Mouse (Mus musculus) liver, embryonic 16.5 days (tissue): ENCODE results near the gene Dnlz. TPM values are rescaled to one million over a fixed set of nuclear protein-coding genes. Genes with fewer than 3 reads are reported as not detected.

Experiments used
- ATAC-seq: fragments of 200-750 bp; cut with Nextera tagmentation; 2 replicates; pipeline ENCODE4 v1.8.0; 2017; ENCODE audit warnings: low read depth, mild to moderate bottlenecking, moderate number of reproducible peaks, moderate library complexity
- H3K27ac ChIP-seq: fragments of 300-500 bp; sonication (generic); 2 replicates; pipeline ENCODE4 v1.5.1; 2014; ENCODE audit warnings: mild to moderate bottlenecking, low read length
- H3K27me3 ChIP-seq: fragments of 300-500 bp; sonication (generic); 2 replicates; pipeline ENCODE4 v1.6.1; 2014; ENCODE audit warnings: low read depth, low read length, mixed read lengths; ENCODE audit not compliant: control insufficient read depth, insufficient read depth
- H3K36me3 ChIP-seq: fragments of 300-500 bp; sonication (generic); 2 replicates; pipeline ENCODE4 v1.6.1; 2014; ENCODE audit warnings: mild to moderate bottlenecking; ENCODE audit not compliant: control insufficient read depth, insufficient read depth
- H3K4me1 ChIP-seq: fragments of 300-500 bp; sonication (generic); 2 replicates; pipeline ENCODE4 v1.6.1; 2014; ENCODE audit warnings: low read depth, low read length, mixed read lengths; ENCODE audit not compliant: control insufficient read depth
- H3K4me2 ChIP-seq: fragments of 300-500 bp; sonication (generic); 2 replicates; pipeline ENCODE4 v1.6.1; 2014; ENCODE audit warnings: low read depth, low read length, mixed read lengths
- H3K4me3 ChIP-seq: fragments of 300-500 bp; sonication (generic); 2 replicates; pipeline ENCODE4 v1.5.1; 2014; ENCODE audit warnings: low read depth, mild to moderate bottlenecking, low read length
- H3K9ac ChIP-seq: fragments of 300-500 bp; sonication (generic); 2 replicates; pipeline ENCODE4 v1.6.1; 2014; ENCODE audit warnings: low read depth, low read length
- H3K9me3 ChIP-seq: fragments of 300-500 bp; sonication (generic); replicated peaks from 2 replicates; pipeline ENCODE4 v1.6.1; 2016; ENCODE audit warnings: low read length; ENCODE audit not compliant: control insufficient read depth
- whole genome bisulfite sequencing: fragments of 180-500 bp; shearing (Covaris S2); extraction: QIAGEN DNeasy Blood & Tissue Kit; methylation state at CpG from one replicate; pipeline ENCODE4 v1.1.7; 2014; ENCODE audit not compliant: insufficient replicate concordance; 5-methylcytosine and 5-hydroxymethylcytosine counted together
- polyA plus RNA-seq: library from polyadenylated mRNA; unstranded; fragments of >200 nt; fragmentation: Nextera tagmentation; extraction: Ambion mirVana; gene quantifications from 2 replicates; pipeline ENCODE4 v1.2.1, GENCODE M21; 2015

The Dnlz gene
- 7.2 and 8.0 TPM in 2 replicates for polyA plus RNA-seq

GRCm38 (mm10) chr2:26351358-26352290, at the start of gene Dnlz:
Dnlz (minus strand) TSS chr2:26352110.
- peak within 1 kb of the TSS; percentile 59 for H3K27ac ChIP-seq
- H3K9me3 ChIP-seq = no peaks in the 10 kb centered on the region
- H3K4me1 ChIP-seq = peaks cover 16% of the 10 kb centered on the region
- H3K4me3 ChIP-seq = peak within 1 kb of the TSS; percentile 69
- H3K9ac ChIP-seq = peak within 1 kb of the TSS; percentile 87
- WGBS = under 1% methylated on average over 62 of the region's 62 CpGs
- ATAC-seq = peak; percentile 81
- H3K27me3 ChIP-seq = no peaks in the 10 kb centered on the region
- H3K36me3 ChIP-seq = 0 out of 2 replicates have a peak, but pooled peaks cover 3% of the 10 kb centered on the region
- H3K4me2 ChIP-seq = peak within 1 kb of the TSS; percentile 96

GRCm38 (mm10) chr2:26401023-26401422, 49.1 kb upstream of the Dnlz start:
- Histone ChIP-seq H3K36me3 (peaks cover 20% of the 10 kb centered on the region), H3K4me2 (no peak overlapping the region), H3K9ac (no peak overlapping the region), H3K4me3 (no peak overlapping the region), H3K9me3 (no peaks in the 10 kb centered on the region), H3K27ac (no peak overlapping the region), H3K27me3 (no peaks in the 10 kb centered on the region), H3K4me1 (peaks cover 5% of the 10 kb centered on the region)
- no peak for ATAC-seq
- WGBS = 74% methylated on average over 4 of the region's 4 CpGs

GRCm38 (mm10) chr2:26400296-26400695, 48.4 kb upstream of the Dnlz start:
- peaks cover 27% of the 10 kb centered on the region for H3K36me3 ChIP-seq

GRCm38 (mm10) chr2:26399647-26400046, 47.7 kb upstream of the Dnlz start:
- no peaks in the 10 kb centered on the region for H3K27me3 ChIP-seq
- WGBS = 64% methylated on average over 5 of the region's 5 CpGs
- peak; percentile 70 for ATAC-seq
- no peak overlapping the region for H3K4me2 ChIP-seq
- no peaks in the 10 kb centered on the region for H3K9me3 ChIP-seq
- no peak overlapping the region for H3K4me3 ChIP-seq
- peaks cover 5% of the 10 kb centered on the region for H3K4me1 ChIP-seq
- peaks cover 33% of the 10 kb centered on the region for H3K36me3 ChIP-seq
- no peak overlapping the region for H3K9ac ChIP-seq
- no peak overlapping the region for H3K27ac ChIP-seq

More at GRCm38 (mm10) chr2:26400296-26400695, 48.4 kb upstream of the Dnlz start:
- ATAC-seq = no peak
- H3K27me3 ChIP-seq = no peaks in the 10 kb centered on the region
- H3K4me3 ChIP-seq = no peak overlapping the region
- WGBS = 71% methylated on average over 5 of the region's 5 CpGs
- peaks cover 5% of the 10 kb centered on the region for H3K4me1 ChIP-seq
- H3K9me3 ChIP-seq = no peaks in the 10 kb centered on the region
- no peak overlapping the region for H3K4me2 ChIP-seq
- no peak overlapping the region for H3K27ac ChIP-seq
- no peak overlapping the region for H3K9ac ChIP-seq

- no peak for ATAC-seq
- Histone ChIP-seq H3K9me3 (no peaks in the 10 kb centered on the region), H3K27ac (no peak overlapping the region), H3K27me3 (no peaks in the 10 kb centered on the region), H3K4me3 (no peak overlapping the region), H3K4me2 (no peak overlapping the region), H3K4me1 (peaks cover 5% of the 10 kb centered on the region), H3K36me3 (peaks cover 40% of the 10 kb centered on the region), H3K9ac (no peak overlapping the region)
- WGBS = 76% methylated on average over 8 of the region's 8 CpGs
Measured at GRCm38 (mm10) chr2:26398978-26399377, 47.1 kb upstream of the Dnlz start.

- Histone ChIP-seq H3K4me1 (peaks cover 20% of the 10 kb centered on the region), H3K9ac (no peak overlapping the region), H3K4me2 (no peak overlapping the region), H3K27me3 (no peaks in the 10 kb centered on the region), H3K36me3 (peaks cover 60% of the 10 kb centered on the region), H3K4me3 (no peak overlapping the region), H3K27ac (no peak overlapping the region), H3K9me3 (no peaks in the 10 kb centered on the region)
- no peak for ATAC-seq
- 84% methylated on average over 6 of the region's 6 CpGs for WGBS
Measured at GRCm38 (mm10) chr2:26391617-26392016, 39.7 kb upstream of the Dnlz start.

- Histone ChIP-seq H3K4me3 (no peak overlapping the region), H3K4me1 (peaks cover 20% of the 10 kb centered on the region), H3K4me2 (0 out of 2 replicates have a peak overlapping the region, but pooled peaks have one; percentile 11), H3K27ac (no peak overlapping the region), H3K9ac (no peak overlapping the region), H3K9me3 (no peaks in the 10 kb centered on the region), H3K27me3 (no peaks in the 10 kb centered on the region), H3K36me3 (peaks cover 61% of the 10 kb centered on the region)
- WGBS = 54% methylated on average over 3 of the region's 3 CpGs
- no peak for ATAC-seq
Measured at GRCm38 (mm10) chr2:26390954-26391353, 39.0 kb upstream of the Dnlz start.

GRCm38 (mm10) chr2:26389154-26389690, 37.3 kb upstream of the Dnlz start, which contains the start of the genes Entr1 and Pmpca:
Entr1 (minus strand) TSS chr2:26389316.
Pmpca (plus strand) TSS chr2:26389339.
- Histone ChIP-seq H3K9me3 (no peaks in the 10 kb centered on the region), H3K4me2 (peak within 1 kb of the TSS; percentile 93), H3K4me1 (peaks cover 20% of the 10 kb centered on the region), H3K36me3 (peaks cover 60% of the 10 kb centered on the region), H3K27me3 (no peaks in the 10 kb centered on the region), H3K4me3 (peak within 1 kb of the TSS; percentile 94), H3K9ac (peak within 1 kb of the TSS; percentile 94), H3K27ac (peak within 1 kb of the TSS; percentile 78)
- ATAC-seq = peak; percentile 92
- under 1% methylated on average over 60 of the region's 60 CpGs for WGBS
